Mouse (Mus musculus): ENCODE data around the gene Lyzl4.

- TF ChIP-seq CTCF (conservative IDR thresholded peaks at IDR 0.05; ENCODE audit: low read length) (no peak), POU5F1 (IDR thresholded peaks at IDR 0.05; ENCODE audit: borderline replicate concordance, low read length) (no peak)
These were observed 11.8 kb upstream of the Lyzl4 start for GRCm38 (mm10) chr9:121653668-121654067.
